Mouse (Mus musculus): ENCODE measurements around the gene Tgif2. TPM values are rescaled to one million over a fixed set of nuclear protein-coding genes. Genes with fewer than 3 reads are reported as not detected.
"Not testable (repeated sequence)": the region's sequence is repeated elsewhere in the genome, so short reads cannot be mapped to it uniquely, and the experiment has no call there.

The Tgif2 gene
- polyA plus RNA-seq, 1 experiment from 2014 or later = 16.0 TPM

- H3K4me3 ChIP-seq (ENCODE audit: low read length) = no peak overlapping the region
- no peak for ATAC-seq
- no peak overlapping the region for H3K4me2 ChIP-seq (ENCODE audit: low read length)
- H3K27ac ChIP-seq (ENCODE audit: low read depth, low read length) = no peak overlapping the region
- H3K9me3 ChIP-seq (ENCODE audit: control insufficient read depth, low read length) = no peaks in the 10 kb centered on the region
- no peaks in the 10 kb centered on the region for H3K36me3 ChIP-seq (ENCODE audit: control insufficient read depth, insufficient read depth, low read length)
- WGBS = 72% methylated on average over 5 of the region's 5 CpGs
- H3K4me1 ChIP-seq (ENCODE audit: control insufficient read depth, insufficient read depth, low read depth, low read length) = peaks cover 4% of the 10 kb centered on the region; the same call in 1 of the 2 replicates
- H3K9ac ChIP-seq (ENCODE audit: low read depth, low read length) = no peak overlapping the region
- no peaks in the 10 kb centered on the region for H3K27me3 ChIP-seq (replicated peaks; ENCODE audit: control insufficient read depth, insufficient read depth, low read length)
Observed at GRCm38 (mm10) chr2:156811556-156811955, 28.3 kb upstream of the Tgif2 start.

GRCm38 (mm10) chr2:156814344-156814801, 25.4 kb upstream of the Tgif2 start:
- H3K36me3 ChIP-seq (ENCODE audit: control insufficient read depth, insufficient read depth, low read length) = no peaks in the 10 kb centered on the region
- WGBS = 3% methylated on average over 8 of the region's 8 CpGs
- H3K27ac ChIP-seq (ENCODE audit: low read depth, low read length) = no peak overlapping the region
- no peak overlapping the region for H3K4me2 ChIP-seq (ENCODE audit: low read length)
- no peaks in the 10 kb centered on the region for H3K9me3 ChIP-seq (ENCODE audit: control insufficient read depth, low read length)
- H3K4me1 ChIP-seq (ENCODE audit: control insufficient read depth, insufficient read depth, low read depth, low read length) = peaks cover 4% of the 10 kb centered on the region; the same call in 1 of the 2 replicates
- H3K4me3 ChIP-seq (ENCODE audit: low read length) = no peak overlapping the region
- H3K27me3 ChIP-seq (replicated peaks; ENCODE audit: control insufficient read depth, insufficient read depth, low read length) = no peaks in the 10 kb centered on the region
- ATAC-seq = no peak
- H3K9ac ChIP-seq (ENCODE audit: low read depth, low read length) = no peak overlapping the region

GRCm38 (mm10) chr2:156814893-156815292, 24.9 kb upstream of the Tgif2 start:
- H3K36me3 ChIP-seq (ENCODE audit: control insufficient read depth, insufficient read depth, low read length) = no peaks in the 10 kb centered on the region
- no peaks in the 10 kb centered on the region for H3K27me3 ChIP-seq (replicated peaks; ENCODE audit: control insufficient read depth, insufficient read depth, low read length)
- no peaks in the 10 kb centered on the region for H3K9me3 ChIP-seq (ENCODE audit: control insufficient read depth, low read length)
- no peak overlapping the region for H3K4me3 ChIP-seq (ENCODE audit: low read length)
- H3K9ac ChIP-seq (ENCODE audit: low read depth, low read length) = no peak overlapping the region
- ATAC-seq = no peak
- H3K4me2 ChIP-seq (ENCODE audit: low read length) = no peak overlapping the region
- whole genome bisulfite sequencing = 23% methylated on average over 5 of the region's 5 CpGs
- H3K27ac ChIP-seq (ENCODE audit: low read depth, low read length) = no peak overlapping the region
- peaks cover 4% of the 10 kb centered on the region; the same call in 1 of the 2 replicates for H3K4me1 ChIP-seq (ENCODE audit: control insufficient read depth, insufficient read depth, low read depth, low read length)

- no peak overlapping the region for H3K4me2 ChIP-seq (ENCODE audit: low read length)
- H3K4me3 ChIP-seq (ENCODE audit: low read length) = no peak overlapping the region
- 74% methylated on average over 3 of the region's 3 CpGs for WGBS
- no peaks in the 10 kb centered on the region for H3K27me3 ChIP-seq (replicated peaks; ENCODE audit: control insufficient read depth, insufficient read depth, low read length)
- H3K9ac ChIP-seq (ENCODE audit: low read depth, low read length) = no peak overlapping the region
- no peaks in the 10 kb centered on the region for H3K36me3 ChIP-seq (ENCODE audit: control insufficient read depth, insufficient read depth, low read length)
- no peak overlapping the region for H3K27ac ChIP-seq (ENCODE audit: low read depth, low read length)
- H3K4me1 ChIP-seq (ENCODE audit: control insufficient read depth, insufficient read depth, low read depth, low read length) = peaks cover 4% of the 10 kb centered on the region; the same call in 1 of the 2 replicates
- H3K9me3 ChIP-seq (ENCODE audit: control insufficient read depth, low read length) = no peaks in the 10 kb centered on the region
- ATAC-seq = no peak
Observed at GRCm38 (mm10) chr2:156815412-156815811, 24.4 kb upstream of the Tgif2 start.

GRCm38 (mm10) chr2:156816116-156816515, 23.7 kb upstream of the Tgif2 start:
- Histone ChIP-seq H3K9me3 (ENCODE audit: control insufficient read depth, low read length) (no peaks in the 10 kb centered on the region), H3K27me3 (replicated peaks; ENCODE audit: control insufficient read depth, insufficient read depth, low read length) (no peaks in the 10 kb centered on the region), H3K4me1 (ENCODE audit: control insufficient read depth, insufficient read depth, low read depth, low read length) (peaks cover 4% of the 10 kb centered on the region; the same call in 1 of the 2 replicates), H3K27ac (ENCODE audit: low read depth, low read length) (no peak overlapping the region), H3K4me2 (ENCODE audit: low read length) (no peak overlapping the region), H3K36me3 (ENCODE audit: control insufficient read depth, insufficient read depth, low read length) (no peaks in the 10 kb centered on the region), H3K4me3 (ENCODE audit: low read length) (no peak overlapping the region), H3K9ac (ENCODE audit: low read depth, low read length) (no peak overlapping the region)
- no peak for ATAC-seq
- 83% methylated on average over 1 of the region's 1 CpGs for WGBS

- not testable (repeated sequence) for H3K27ac ChIP-seq (ENCODE audit: low read depth, low read length); H3K4me3 ChIP-seq (ENCODE audit: low read length); H3K9ac ChIP-seq (ENCODE audit: low read depth, low read length); H3K36me3 ChIP-seq (ENCODE audit: control insufficient read depth, insufficient read depth, low read length); H3K4me1 ChIP-seq (ENCODE audit: control insufficient read depth, insufficient read depth, low read depth, low read length); H3K9me3 ChIP-seq (ENCODE audit: control insufficient read depth, low read length); H3K4me2 ChIP-seq (ENCODE audit: low read length); H3K27me3 ChIP-seq (replicated peaks; ENCODE audit: control insufficient read depth, insufficient read depth, low read length); ATAC-seq
- WGBS = 85% methylated on average over 6 of the region's 6 CpGs
Observed at GRCm38 (mm10) chr2:156825128-156825527, 14.7 kb upstream of the Tgif2 start.

- Histone ChIP-seq H3K9me3 (ENCODE audit: control insufficient read depth, low read length) (peaks cover 7% of the 10 kb centered on the region), H3K9ac (ENCODE audit: low read depth, low read length) (no peak overlapping the region), H3K4me2 (ENCODE audit: low read length) (no peak overlapping the region), H3K4me3 (ENCODE audit: low read length) (no peak overlapping the region), H3K4me1 (ENCODE audit: control insufficient read depth, insufficient read depth, low read depth, low read length) (no peaks in the 10 kb centered on the region), H3K27me3 (replicated peaks; ENCODE audit: control insufficient read depth, insufficient read depth, low read length) (no peaks in the 10 kb centered on the region), H3K27ac (ENCODE audit: low read depth, low read length) (no peak overlapping the region), H3K36me3 (ENCODE audit: control insufficient read depth, insufficient read depth, low read length) (0 out of 2 replicates have a peak, but pooled peaks cover 3% of the 10 kb centered on the region)
- no peak for ATAC-seq
- 94% methylated on average over 11 of the region's 11 CpGs for WGBS
Observed at GRCm38 (mm10) chr2:156834336-156834735, 5.5 kb upstream of the Tgif2 start.

GRCm38 (mm10) chr2:156838839-156839238, 968 bp upstream of the Tgif2 start:
- peaks cover 26% of the 10 kb centered on the region for H3K4me1 ChIP-seq (ENCODE audit: control insufficient read depth, insufficient read depth, low read depth, low read length)
- no peak overlapping the region for H3K9ac ChIP-seq (ENCODE audit: low read depth, low read length)
- H3K4me2 ChIP-seq (ENCODE audit: low read length) = no peak overlapping the region; the same call in 1 of the 2 replicates
- WGBS = 59% methylated on average over 6 of the region's 6 CpGs
- no peak for ATAC-seq
- H3K27ac ChIP-seq (ENCODE audit: low read depth, low read length) = no peak overlapping the region
- H3K27me3 ChIP-seq (replicated peaks; ENCODE audit: control insufficient read depth, insufficient read depth, low read length) = peaks cover 19% of the 10 kb centered on the region
- no peak overlapping the region for H3K4me3 ChIP-seq (ENCODE audit: low read length)
- no peaks in the 10 kb centered on the region for H3K36me3 ChIP-seq (ENCODE audit: control insufficient read depth, insufficient read depth, low read length)
- no peaks in the 10 kb centered on the region for H3K9me3 ChIP-seq (ENCODE audit: control insufficient read depth, low read length)

- Histone ChIP-seq H3K27me3 (replicated peaks; ENCODE audit: control insufficient read depth, insufficient read depth, low read length) (peaks cover 19% of the 10 kb centered on the region), H3K36me3 (ENCODE audit: control insufficient read depth, insufficient read depth, low read length) (no peaks in the 10 kb centered on the region), H3K27ac (ENCODE audit: low read depth, low read length) (peak overlapping the region; percentile 84), H3K9me3 (ENCODE audit: control insufficient read depth, low read length) (no peaks in the 10 kb centered on the region), H3K9ac (ENCODE audit: low read depth, low read length) (peak overlapping the region; percentile 74), H3K4me2 (ENCODE audit: low read length) (peak overlapping the region; percentile 98), H3K4me3 (ENCODE audit: low read length) (peak overlapping the region; percentile 66), H3K4me1 (ENCODE audit: control insufficient read depth, insufficient read depth, low read depth, low read length) (peaks cover 34% of the 10 kb centered on the region)
- ATAC-seq = peak; percentile 25; the same call in 1 of the 2 replicates
- WGBS = under 1% methylated on average over 56 of the region's 79 CpGs
Observed at GRCm38 (mm10) chr2:156840301-156841027, 657 bp downstream of the Tgif2 start.

Data from hindbrain, embryonic 16.5 days (tissue).